Mouse (Mus musculus): ENCODE results near the gene Arhgef6.

DNA sequence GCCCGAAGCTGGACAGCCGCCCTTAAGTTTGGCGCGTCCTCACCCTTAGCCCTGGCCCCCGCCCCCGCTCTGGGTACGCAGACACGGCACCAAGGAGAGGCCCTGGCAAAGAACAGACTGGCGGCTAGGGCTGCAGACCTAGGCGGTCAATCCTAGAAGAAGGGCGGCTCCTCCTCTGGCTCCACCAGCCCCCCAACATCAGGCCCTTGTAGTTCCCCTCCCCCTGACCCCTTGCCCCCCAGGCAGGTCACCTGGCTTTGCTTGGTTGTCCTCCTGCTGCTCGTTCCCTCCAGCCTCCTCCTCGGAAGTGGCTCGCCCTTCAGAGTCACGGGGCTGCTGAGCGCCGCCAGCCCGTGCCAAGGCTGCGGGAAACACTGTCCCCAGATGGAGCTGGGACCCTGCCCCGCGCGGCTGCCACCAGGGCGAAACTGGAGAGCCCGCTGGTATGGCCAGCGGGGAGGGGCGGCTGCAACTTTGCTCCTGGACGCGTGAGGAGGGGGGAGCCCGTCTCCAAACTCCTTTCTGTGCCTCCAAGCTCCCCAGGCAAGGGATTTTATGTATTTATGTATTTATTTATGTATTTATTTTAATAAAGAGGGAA is 12.6 kb downstream of the Arhgef6 start:
- TF ChIP-seq POLR2A (IDR thresholded peaks at IDR 0.05; ENCODE audit: extremely low read depth, insufficient read depth, low read length) (no peak), CTCF (IDR thresholded peaks at IDR 0.05; ENCODE audit: extremely low read depth, insufficient read depth, low read length) (no peak)

Measured in cortical plate, adult 2 months (tissue).